Mouse (Mus musculus) CD8-positive naive resting alpha-beta T cell, adult 57 days (primary cell): ENCODE measurements around the gene Lrrc55. TPM values are rescaled to one million over a fixed set of nuclear protein-coding genes. Genes with fewer than 3 reads are reported as not detected.

Experiments
- total RNA-seq: library from RNA; stranded (reverse); gene quantifications from one replicate; pipeline ENCODE4 v1.2.4, GENCODE M21; 2023

Lrrc55 gene
- total RNA-seq, result not detected

GRCm38 (mm10) chr2:85196901-85197300 is at the start of gene Lrrc55:
Lrrc55 (minus strand) TSS chr2:85197197.

GRCm38 (mm10) chr2:85136089-85136488 is 60.9 kb downstream of the Lrrc55 start, which contains the start of gene Aplnr:
Aplnr (plus strand) TSS chr2:85136225.

Other genes starting within 250 kb of the Lrrc55 start
- gene Prg2, start 216.7 kb downstream of the Lrrc55 start, total RNA-seq, result 1.7 TPM
- not detected for gene Prg3, start 209.0 kb downstream of the Lrrc55 start, total RNA-seq
- gene Ssrp1, start 160.0 kb downstream of the Lrrc55 start, total RNA-seq, result 165 TPM
- 0.37 TPM for gene P2rx3, start 159.7 kb downstream of the Lrrc55 start, total RNA-seq
- gene Tnks1bp1, start 149.2 kb downstream of the Lrrc55 start, total RNA-seq, result 24.1 TPM
- not detected for gene Aplnr, start 61.0 kb downstream of the Lrrc55 start, total RNA-seq
- gene Olfr987, start 142.1 kb upstream of the Lrrc55 start, total RNA-seq, result not detected
- gene Olfr988, start 166.0 kb upstream of the Lrrc55 start, total RNA-seq, result not detected
- not detected for gene Olfr992, start 212.3 kb upstream of the Lrrc55 start, total RNA-seq
- gene Olfr993, start 217.7 kb upstream of the Lrrc55 start, total RNA-seq, result not detected
- gene Olfr994, start 239.3 kb upstream of the Lrrc55 start, total RNA-seq, result not detected
- gene Olfr995, start 246.4 kb upstream of the Lrrc55 start, total RNA-seq, result not detected